Mouse (Mus musculus): ENCODE measurements around the gene Plxna1.
A peak's percentile ranks its signal among the peaks of the same experiment; 100 is the strongest.

Gene Plxna1

DNA sequence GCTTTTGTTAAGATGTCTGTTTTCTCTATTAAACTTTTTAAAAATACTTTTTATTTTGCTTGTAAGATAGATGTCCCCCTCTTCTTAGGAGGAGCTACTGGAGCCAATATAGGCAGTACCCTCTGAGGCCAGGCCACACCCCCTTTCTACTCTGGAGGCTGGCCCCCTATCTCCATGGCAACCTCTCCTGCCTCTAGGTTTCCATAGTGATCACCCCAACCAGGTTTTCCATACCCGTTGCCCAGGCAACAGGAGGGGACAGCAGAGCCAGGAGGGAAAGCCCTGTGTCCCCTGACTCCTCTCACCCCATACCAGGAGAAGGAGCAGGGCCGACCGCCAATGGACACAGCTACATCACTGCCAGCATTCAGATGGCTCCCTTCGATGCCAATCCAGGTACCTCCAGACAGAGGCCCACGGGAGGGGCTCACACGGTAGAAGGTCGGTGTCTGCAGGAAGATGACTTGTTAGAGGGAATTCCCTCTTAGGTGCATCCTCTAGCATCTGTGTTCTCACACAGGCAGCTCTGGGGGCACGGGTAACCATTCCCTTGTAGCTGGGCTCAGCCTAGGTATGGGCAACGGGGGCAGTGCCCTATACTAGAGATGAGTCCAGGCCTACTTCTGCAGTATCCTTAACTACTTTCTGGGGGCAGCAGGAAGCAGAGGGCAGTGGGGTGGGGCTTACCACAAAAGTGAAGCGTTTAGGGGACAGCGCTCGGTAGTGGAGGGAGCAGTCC lies 28.3 kb downstream of the Plxna1 start:
- DNase-seq (ENCODE audit: low read depth): no peak

- DNase-seq (ENCODE audit: low read depth): no peak
Measured at GRCm38 (mm10) chr6:89330957-89331356, 31.5 kb downstream of the Plxna1 start.

DNA sequence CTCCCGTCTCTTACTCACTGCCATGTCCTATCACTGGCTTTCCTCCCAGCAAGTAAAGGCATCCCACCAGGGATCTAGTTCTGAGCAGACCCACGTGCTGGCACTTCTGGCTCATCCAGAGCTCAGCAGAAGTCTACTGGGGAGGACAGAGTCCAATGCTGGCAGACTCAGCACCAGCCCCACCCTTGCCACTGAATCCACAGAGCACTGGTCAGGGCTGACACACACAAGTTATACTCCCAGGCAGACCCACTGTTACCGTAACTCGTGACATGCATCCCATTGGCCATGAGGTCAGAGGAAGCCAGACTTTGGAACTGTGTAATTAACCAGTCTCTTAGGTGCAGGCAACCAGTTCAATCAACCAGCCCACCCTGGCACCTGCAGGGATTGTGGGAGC lies 33.8 kb downstream of the Plxna1 start:
- no peak for DNase-seq (ENCODE audit: low read depth)

- DNase-seq (ENCODE audit: low read depth): no peak
Measured at GRCm38 (mm10) chr6:89327746-89328491, 34.5 kb downstream of the Plxna1 start.

DNA sequence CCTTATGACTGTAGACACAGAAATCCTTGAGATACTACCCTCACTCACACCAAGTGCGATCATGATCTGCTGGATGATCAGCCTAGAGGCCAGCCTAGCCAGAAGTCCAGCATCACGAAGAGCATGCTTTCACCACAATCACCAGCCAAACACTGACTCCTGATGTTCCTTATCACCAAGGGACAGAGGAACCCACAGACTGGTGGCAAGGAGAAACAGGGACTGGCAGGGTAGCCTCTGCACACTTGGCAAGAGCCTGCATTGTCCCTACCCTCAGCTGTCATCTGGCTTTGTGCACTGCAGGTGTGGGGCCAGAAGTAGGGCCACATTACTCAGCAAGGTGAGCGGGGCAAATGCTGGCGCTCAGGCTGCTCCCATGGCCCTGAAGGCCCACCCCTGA lies 37.6 kb downstream of the Plxna1 start:
- DNase-seq (ENCODE audit: low read depth): no peak

- DNase-seq (ENCODE audit: low read depth): no peak
Measured at GRCm38 (mm10) chr6:89315263-89315662, 47.2 kb downstream of the Plxna1 start.

- DNase-seq (ENCODE audit: low read depth): no peak
Measured at GRCm38 (mm10) chr6:89311518-89311917, 50.9 kb downstream of the Plxna1 start.

GRCm38 (mm10) chr6:89310236-89310635 lies 52.2 kb downstream of the Plxna1 start:
- no peak for DNase-seq (ENCODE audit: low read depth)

DNA sequence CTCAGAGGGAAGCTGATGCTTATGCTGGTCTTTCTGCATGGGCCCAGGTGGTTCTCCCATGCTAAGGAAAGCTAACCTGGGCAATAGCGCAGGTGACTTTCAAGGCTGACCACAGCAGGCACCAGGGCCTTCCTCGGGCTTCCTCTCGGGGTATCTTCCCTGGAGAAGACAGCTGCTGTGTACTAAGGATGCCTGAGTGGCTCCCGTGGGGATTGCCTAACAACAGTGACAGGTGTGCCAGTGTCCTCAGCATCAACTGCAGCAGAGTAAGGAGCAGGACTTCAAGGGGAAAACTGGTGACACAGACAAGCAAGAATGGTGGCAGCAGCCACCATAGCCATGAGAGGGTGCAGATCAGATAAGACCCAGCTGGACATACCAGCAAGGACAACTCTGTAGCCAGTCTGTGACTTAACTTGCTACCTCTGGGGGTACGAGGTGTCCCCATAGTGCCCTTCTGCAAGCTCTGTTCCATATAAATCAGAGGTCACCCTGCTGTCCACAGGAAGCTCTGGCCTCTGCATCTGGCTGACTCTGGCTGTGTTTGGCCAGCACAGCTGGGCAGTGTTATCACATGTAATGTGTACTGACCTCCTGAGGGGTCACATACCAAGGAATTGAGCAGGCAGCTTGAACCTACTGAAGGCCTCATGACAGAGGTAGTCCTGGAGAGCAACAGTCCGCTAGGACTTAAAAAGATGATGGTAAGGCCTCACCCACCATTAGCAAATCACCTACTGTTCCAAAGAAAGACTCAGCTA lies 54.0 kb downstream of the Plxna1 start:
- no peak for DNase-seq (ENCODE audit: low read depth)

DNA sequence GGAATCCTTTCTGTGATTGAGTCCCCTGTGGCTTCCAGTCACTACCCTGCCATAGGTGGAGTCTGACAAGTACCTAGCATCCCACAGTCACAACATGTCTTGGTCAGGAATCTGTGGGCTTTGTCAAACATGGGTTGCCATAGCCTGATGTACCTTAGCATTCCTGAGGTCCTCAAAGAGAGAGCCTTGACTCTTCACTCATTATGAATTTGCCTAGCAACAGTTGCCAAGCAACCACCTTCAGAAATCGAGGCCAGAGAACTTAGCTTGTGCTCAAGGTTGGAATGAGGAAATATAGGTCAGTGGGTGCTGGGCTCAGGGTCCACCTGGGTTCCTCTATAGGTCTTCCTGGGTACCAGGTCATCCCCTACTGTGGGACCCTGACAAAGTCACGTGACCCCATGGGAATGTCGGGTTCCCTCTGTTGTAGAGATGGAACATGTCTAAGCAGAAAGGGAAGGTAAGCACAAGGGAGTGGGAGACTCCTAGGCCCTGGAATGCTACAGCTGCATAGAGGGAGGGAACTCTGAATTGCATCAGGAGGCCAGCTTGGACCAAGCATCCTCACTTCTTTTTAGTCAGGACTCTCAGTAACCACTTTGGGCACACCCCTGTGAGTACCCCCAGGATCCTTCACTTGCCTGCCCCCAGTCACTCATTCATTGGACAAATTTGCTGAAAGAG lies 57.9 kb downstream of the Plxna1 start:
- DNase-seq (ENCODE audit: low read depth): no peak

GRCm38 (mm10) chr6:89299818-89300217 lies 62.6 kb downstream of the Plxna1 start:
- DNase-seq (ENCODE audit: low read depth): no peak

DNA sequence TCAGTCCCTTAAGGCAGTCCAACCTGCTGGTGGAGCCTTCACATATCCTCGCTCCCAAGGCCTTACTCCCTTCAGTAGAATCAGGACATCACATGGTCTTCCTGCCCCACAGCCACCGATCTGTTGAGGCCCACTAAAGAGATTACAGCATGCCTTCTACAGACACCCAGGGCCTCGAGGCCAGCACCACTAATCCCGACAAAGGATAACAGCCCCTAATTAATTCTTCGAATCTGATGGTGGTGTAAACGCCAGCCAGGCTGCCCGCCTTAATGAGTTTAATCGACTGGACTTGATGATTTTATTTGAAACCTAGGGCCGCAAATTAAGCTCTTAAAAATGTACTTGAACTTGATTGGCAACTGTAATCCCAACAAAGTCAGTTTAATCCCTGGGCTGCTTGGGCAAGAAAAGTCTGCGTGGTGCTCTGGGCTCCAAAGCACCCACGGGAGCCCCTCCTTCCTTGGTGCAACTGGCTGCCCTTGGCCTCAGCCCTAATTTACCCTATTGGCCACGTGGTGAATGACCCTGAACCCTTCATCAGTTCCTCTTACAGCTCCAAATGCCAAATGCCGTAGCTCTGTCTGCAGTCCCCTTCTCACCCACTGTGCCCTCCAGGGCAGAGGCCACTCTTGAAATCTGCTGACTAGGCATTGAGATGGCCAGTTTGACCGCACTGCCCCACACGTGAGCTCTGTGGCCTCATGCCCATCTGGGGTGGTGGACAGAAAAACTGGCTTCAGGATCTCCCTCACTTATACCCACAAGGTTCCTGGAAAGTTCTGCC lies 65.3 kb downstream of the Plxna1 start:
- DNase-seq (ENCODE audit: low read depth): no peak

DNA sequence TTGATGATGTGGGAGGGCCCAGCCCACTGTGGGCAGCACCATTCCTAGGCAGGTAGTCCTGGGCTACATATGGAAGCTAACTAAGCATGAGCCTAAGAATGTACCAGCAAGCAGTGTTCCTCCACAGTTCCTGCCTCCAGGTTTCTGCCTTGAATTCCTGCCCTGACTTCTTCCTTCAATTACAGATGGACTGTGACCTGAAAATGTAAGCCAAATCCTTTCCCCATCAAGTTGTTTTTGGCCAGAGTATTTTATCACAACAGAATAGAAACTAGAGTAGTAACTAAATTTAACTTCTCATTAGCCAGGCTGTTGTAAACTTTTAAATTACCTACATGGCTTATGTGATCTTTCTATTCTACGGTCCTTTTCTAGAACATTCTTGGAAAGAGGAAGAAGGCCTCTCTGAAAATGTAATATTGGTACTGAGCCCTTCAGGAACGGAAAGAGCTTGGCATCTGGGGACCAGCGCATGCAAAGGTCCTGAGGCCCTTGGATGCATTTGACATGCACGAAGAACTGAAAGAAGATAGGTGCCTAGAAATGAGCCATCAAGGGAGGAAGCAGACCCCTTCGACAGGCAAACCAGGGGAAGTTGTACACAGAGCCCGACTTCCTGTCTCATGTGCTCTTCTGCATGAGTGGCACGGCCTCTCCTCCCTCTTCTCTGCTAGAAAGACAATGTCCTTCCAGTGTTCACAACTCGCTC lies 66.3 kb downstream of the Plxna1 start:
- DNase-seq (ENCODE audit: low read depth): no peak

- DNase-seq (ENCODE audit: low read depth): no peak
Measured at GRCm38 (mm10) chr6:89294621-89295020, 67.8 kb downstream of the Plxna1 start.

- no peak for DNase-seq (ENCODE audit: low read depth)
Measured at GRCm38 (mm10) chr6:89291494-89291893, 70.9 kb downstream of the Plxna1 start.

- no peak for DNase-seq (ENCODE audit: low read depth)
Measured at GRCm38 (mm10) chr6:89288156-89288555, 74.3 kb downstream of the Plxna1 start.

- peak; percentile 43 for DNase-seq (ENCODE audit: low read depth)
Measured at GRCm38 (mm10) chr6:89286700-89287428, 75.6 kb downstream of the Plxna1 start.

DNA sequence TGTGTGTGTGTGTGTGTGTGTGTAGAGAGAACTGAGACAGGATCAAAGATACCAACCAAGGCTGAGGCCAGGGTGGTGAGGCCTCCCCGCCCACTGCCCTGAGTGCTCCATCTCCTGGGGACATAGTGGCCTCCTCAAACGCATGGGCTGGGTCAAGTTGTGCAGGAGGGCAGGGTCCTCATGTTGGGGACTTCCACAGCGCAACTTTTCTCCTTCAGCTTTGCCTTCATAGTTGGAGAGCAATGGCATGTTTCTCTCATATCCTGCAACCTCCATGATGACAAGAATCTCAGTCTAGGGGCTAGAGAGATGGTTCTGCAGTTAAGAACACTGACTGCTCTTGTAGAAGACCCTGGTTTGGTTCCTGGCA lies 76.1 kb downstream of the Plxna1 start:
- no peak for DNase-seq (ENCODE audit: low read depth)

GRCm38 (mm10) chr6:89285561-89286285 lies 76.7 kb downstream of the Plxna1 start:
- no peak for DNase-seq (ENCODE audit: low read depth)

All from c-Kit-positive CD71-negative TER-119-negative erythroid progenitor cells, embryonic 14.5 days (primary cell).